Mouse (Mus musculus) embryonic facial prominence, embryonic 11.5 days (tissue): ENCODE data around the gene Cd200. TPM values are rescaled to one million over a fixed set of nuclear protein-coding genes. Genes with fewer than 3 reads are reported as not detected.

Experiments
- polyA plus RNA-seq: library from polyadenylated mRNA; unstranded; fragments of >200 nt; fragmentation: Nextera tagmentation; extraction: Ambion mirVana; gene quantifications from 2 replicates; pipeline ENCODE4 v1.2.1, GENCODE M21; 2014

Cd200 gene
- polyA plus RNA-seq, 1 experiment from 2014 or later: 22.3 TPM

Other genes with a start within 250 kb of the Cd200 start
- 0.38 and 0.75 TPM in 2 replicates for gene Btla, start 184.7 kb downstream of the Cd200 start, polyA plus RNA-seq
- gene Gm609, start 83.9 kb upstream of the Cd200 start, polyA plus RNA-seq: not detected in 2 replicates
- not detected in 2 replicates for gene Gm17783, start 123.0 kb upstream of the Cd200 start, polyA plus RNA-seq
- gene Slc9c1, start 126.3 kb upstream of the Cd200 start, polyA plus RNA-seq: not detected in 2 replicates
- 0.15 and 0.32 TPM in 2 replicates for gene Gcsam, start 201.3 kb upstream of the Cd200 start, polyA plus RNA-seq
- 0.15 and 0.18 TPM in 2 replicates for gene BC016579, start 245.0 kb upstream of the Cd200 start, polyA plus RNA-seq